Mouse (Mus musculus): ENCODE data around the gene Rab34.

Gene Rab34

DNA sequence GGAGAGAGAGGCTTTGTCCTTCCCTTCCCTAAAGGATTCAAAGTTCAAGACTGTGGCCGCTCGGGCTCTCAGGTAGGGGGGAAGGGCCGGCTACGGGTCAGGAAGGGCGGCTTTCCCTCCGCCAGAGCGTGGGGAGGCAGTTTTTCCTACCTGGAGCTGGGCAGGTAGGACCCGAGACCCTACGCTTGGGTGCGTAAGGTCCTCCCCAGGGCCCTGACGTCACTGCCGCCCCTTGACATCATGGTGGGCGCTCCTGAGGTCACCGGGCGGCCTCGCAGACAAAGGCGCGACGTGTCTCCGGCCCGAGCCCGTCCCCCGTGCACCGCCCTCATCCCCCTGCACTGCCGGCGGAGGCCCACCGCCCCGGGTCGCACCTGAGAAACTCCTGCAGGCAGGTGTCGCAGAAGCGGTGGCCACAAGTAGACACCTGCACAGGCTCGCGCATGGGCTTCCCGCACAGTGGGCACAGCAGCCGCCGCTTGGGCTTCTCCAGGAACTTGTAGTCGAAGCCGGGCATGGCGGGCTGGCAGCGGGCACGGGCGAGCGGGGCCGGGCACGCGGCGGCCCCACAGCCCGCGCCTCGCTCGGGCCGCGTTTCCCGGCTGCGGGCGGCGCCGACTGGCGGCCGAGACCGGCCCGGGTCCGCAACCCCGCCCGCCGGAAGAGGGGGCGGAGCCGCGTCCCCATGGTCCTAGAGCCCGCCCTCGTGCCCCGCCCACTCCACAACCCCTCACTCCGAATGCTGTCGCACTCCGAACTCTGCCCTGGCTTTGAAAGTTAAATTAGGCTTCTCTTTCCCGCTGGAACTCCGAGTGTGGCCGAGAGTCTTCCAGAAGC lies 23.1 kb upstream of the Rab34 start, which contains the start of gene Traf4:
TSS of gene Traf4 (minus strand) at position 666 of the 837 bp plus-strand sequence.
- peak; percentile 86 to 90 for DNase-seq (ENCODE audit: low spot score in 2 of 2)

DNA sequence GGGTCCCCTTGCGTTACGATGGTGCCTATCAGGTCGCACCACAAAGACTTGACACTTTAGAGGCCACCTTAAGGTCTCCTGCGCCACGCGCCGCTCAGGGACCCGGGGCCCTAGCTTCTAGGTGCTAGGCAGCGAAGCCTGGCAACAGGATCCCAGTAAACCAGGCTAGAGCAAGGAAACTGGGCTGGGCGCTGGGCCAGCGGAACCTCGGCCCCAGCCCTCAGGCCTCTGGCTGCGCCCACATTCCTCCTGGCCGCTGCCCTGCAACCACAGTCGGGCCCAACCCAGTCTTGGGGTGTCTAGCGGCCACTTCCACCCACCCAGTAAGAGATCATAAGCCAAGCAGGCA lies 22.5 kb upstream of the Rab34 start:
- no peak for DNase-seq (ENCODE audit: low spot score in 2 of 2)

DNA sequence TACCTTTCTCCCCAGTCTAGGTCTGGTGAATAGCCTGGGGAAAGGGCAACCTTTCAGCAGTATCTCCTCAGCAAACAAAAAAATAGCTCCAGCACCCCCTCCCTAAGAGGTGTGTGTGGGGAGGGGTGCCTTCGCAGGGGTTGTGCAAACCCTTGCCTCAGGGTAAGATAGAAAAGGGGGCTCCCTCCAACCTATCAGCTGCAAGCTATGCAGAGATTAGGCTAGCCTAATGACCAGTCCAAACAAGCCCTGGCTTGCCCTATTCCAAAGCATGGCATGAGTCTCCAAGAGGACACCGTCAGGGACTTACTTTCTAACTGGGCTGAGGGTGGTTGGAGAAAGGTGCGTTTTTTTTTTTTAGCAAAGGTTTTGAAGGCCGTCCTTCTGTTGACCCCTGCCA lies 22.1 kb upstream of the Rab34 start:
- no peak for DNase-seq (ENCODE audit: low spot score in 2 of 2)

DNA sequence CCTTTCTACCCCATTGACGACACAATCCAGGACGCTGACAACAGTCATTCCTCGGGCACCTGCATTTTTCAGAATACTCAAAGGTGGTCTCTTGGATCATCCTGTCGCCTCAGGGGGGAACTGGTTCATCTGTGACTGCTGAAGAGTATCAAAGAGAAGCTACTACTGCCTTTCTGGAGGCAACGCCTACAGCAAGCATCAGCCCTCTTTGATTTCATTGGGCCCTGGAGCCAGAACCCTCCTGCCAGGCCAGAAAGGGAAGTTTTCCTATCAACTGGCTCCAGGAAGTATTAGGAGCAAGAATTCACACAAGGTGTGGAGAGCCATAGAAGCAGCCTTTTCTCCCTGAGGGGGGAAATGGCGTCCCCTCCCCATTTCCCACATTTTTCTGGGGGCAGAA lies 21.6 kb upstream of the Rab34 start:
- DNase-seq (ENCODE audit: low spot score in 2 of 2), result no peak

DNA sequence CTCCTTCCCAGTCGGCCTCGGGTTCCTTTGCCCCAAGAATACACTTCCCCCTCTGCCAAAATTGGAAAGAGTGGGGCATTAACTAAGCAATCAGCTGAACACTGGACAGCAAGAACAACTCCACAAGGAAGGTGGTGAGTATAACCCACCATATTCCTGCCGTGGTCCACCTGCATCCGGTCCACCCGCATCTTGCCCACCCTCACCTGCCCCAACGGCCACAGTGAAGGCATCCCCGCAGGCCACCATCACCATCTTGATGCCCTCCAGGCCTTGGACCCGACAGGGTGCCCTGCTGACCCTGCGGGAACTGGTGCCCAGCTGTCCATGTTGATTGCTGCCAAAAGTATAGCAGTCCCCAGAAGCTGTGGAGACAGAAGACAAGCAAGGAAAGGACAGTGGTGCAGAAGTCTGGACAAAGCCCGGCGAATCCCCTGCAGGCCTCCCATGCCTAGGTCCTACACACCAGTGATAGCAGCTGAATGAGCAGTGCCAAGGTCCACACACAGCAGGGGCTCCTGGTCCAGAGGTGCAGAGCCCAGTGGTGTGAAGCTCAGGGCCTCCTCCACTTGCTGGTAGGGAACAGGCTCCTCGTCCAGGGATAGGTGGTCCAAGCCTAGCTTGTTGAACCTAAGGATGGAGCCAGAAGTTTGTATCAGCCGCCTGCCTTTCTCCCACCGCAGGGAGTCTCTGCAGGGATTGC lies 20.8 kb upstream of the Rab34 start:
- no peak for DNase-seq (ENCODE audit: low spot score in 2 of 2)

DNA sequence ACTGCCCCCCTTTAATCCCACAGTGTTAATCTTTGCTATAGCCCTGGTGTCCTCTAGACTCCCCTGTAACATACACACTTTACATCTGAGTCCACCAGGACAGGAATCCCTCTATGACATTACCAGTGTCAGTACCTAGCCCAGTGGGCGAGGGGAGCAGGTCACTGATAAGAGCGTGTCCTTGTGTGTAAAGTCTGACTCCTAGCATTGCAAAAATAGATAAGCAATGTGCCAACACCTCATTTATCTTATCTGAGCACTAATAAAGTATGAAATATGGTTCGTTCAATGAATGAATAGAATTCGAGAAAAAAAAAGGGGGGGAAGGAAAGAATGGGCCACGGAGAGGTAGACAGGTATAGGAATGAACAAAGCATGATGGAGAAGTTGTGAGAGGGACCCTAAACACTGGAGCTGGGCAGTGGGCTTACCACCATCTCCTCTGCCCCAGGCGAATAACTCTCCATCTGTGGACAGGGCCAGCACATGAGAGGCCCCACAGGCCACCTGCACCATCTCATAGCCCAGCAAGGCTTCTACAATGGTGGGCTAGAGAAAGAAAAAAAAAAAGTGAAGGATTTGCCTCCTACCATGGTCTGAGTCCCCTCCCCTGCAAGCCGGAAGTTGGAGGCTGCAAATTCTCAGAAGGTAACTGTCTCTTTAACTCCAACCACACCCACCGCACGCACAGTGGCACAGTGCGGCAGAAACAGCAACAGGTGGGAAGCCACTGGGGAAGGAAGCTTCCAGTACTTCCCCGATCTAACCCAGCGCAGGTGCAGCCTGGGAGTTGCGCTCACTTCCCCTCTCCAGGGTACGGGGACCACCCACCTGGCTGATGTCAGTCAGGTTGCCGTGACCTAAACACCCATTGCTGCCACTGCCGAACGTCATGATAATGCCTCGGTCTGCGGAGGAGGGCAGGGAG lies 19.4 kb upstream of the Rab34 start:
- peak in 1 of 2 experiments; percentile 75 for DNase-seq (ENCODE audit: low spot score in 2 of 2)

DNA sequence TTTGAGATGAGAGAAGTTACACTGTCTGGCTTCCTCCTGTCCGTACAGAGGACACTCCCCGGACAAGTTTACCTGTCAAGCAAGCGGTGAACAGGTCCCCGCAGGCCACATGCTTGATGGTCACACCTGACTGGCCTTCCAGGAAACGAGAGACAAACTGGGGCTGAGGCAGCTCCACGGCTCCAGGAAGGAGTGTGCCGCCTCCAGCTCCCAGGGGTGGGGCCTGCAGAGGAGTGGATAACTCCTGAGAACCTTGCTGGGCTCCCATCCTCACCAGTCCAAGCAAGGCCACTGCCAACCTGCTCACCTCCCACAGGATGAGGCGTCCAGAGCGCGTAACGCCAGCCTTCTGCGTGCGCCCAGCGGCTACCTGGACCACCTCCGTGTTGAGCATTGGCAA lies 17.9 kb upstream of the Rab34 start:
- no peak for DNase-seq (ENCODE audit: low spot score in 2 of 2)

DNA sequence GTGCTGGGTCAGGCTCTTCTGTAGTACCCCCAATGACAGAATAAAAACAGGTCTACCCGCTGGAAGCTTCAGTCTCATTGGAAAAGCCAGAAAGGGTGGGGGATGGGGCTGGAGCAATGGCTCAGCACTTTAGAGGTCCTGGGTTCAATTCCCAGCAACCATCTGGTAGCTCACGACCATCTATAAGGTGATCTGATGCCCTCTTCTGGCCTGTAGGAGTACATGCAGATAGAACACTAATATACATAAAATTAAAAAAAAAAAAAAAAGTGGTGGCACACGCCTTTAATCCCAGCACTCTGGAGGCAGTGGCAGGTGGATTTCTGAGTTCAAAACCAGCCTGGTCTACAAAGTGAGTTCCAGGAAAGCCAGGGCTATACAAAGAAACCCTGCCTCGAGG lies 16.9 kb upstream of the Rab34 start:
- DNase-seq (ENCODE audit: low spot score in 2 of 2), result no peak

DNA sequence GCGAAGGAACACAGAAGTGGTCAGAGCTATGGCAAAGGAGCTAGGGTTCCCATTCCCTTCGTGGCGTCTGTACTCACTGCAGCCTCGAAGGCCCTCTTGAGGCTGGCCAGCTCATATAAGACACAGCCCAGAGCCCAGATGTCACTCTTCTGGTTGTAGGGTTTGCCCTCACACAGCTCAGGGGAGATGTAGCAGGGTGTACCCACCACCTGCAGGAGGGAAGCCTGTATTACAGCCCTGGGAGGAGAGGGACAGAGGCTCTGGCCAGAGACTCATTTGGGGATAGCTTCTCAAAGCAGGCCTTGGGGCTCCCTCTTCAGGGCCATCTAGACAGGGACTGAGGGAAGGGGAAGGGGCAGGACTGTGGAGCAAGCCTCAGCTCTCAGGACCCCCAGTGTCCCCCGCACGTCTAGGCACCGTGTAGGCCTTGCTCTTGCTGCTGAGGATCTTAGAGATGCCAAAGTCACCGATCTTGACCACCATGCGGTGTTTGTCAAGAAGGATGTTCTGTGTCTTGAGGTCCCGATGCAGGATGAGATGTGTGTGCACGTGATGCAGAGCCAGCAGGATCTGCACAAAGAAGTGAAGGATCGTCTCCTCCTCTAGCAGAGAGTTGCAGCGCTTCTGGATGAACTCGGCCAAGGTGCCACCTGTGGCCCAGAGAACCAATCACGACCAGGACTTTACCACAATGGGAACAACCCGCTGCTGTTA lies 16.0 kb upstream of the Rab34 start:
- peak; percentile 30 to 60 for DNase-seq (ENCODE audit: low spot score in 2 of 2)

DNA sequence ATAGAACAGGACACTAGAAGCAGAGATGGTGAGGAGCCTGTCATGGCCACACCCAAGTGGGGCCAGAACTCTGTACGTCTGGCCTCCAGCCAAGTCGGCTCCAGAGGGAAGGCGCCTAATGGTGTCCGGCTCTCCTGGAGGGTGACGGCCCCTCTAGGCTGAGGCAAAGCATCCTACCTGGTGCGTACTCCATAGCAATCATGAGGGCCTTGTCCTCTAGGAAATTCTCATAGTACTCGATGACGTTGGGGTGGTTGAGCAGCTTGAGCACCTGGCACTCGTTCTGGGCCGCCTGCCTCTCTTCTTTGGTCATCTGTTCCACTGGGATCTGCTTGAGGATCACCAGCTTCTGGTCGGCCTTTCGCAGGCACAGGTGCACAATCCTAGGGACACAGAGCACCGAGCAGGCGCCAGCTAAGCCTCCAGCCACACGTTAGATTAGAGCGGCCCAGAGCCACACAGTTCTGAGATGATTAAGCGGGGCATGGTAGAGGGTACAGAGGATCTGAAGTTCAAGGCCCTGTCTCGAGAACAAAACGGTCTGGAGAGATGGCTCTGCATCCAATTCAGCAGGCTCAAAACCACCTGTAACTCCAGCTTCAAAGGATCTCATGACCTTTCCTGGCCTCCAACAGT lies 15.4 kb upstream of the Rab34 start:
- DNase-seq (ENCODE audit: low spot score in 2 of 2), result peak; percentile 17 to 32

DNA sequence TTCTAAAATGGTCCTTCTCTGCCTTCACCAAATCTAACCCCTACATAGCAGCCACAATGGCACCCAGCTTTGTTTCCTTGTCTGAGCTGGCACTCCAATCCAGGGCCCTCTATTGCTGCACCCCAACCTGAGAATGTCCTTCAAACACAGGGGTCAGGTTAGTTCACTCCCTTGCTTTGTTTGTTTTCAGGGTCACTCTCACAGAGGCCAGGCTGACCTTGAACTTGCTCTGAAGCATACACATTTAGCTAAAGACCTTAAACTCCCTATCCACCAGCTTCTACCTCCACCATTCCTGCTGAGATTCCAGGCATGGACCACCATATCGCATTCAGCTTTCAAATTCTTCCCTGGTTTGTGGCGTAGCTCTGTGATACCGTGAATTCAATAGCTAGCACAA lies 13.7 kb upstream of the Rab34 start:
- DNase-seq (ENCODE audit: low spot score in 2 of 2), result peak in 1 of 2 experiments; percentile 12

DNA sequence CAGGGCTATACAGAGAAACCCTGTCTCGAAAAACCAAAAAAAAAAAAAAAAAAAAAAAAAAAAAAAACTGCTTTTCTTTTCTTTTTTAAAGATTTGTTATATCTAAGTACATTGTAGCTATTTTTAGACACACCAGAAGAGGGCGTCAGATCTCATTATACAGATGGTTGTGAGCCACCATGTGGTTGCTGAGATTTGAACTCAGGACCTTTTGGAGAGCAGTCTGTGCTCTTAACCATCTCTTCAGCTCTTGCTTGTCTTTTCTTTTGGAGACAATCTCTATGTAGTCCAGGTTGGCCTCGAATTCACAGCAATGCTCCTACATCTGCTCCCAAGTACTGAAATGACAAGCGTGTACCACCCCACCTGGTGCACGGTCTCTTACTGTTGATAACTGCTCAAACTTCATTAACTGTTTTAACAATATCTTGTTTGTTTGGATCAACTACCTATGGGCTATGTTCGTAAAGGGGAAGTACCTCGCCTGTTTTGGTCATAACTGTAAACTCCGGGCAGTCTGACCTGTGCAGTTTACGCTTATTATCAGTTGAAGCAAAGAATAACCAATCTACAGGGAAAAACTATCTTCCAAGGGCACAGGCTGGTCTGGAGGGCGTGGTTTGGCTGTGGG lies 12.3 kb upstream of the Rab34 start:
- DNase-seq (ENCODE audit: low spot score in 2 of 2), result no peak

DNA sequence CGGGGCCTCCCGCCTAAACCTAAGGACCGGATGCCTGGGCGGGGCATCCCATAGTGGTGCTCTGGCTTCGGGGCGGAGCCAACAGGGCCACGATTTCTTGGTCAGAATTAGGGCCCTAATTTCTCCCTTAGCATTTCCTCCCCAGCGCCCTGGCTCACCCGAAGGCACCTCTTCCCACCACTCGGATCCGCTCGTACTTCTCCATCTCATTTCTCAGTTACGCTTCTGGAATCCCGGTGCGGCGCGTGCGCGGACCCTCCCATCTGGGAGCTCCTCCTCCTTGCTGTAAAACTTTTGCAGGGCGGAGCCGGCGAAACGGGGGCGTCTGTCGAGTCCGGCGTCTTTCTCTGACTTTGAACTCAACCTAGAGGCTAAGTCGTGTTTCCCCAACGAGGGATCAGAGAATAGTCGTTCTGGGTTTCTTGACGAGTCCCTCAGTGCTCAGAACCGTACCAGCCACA lies 11.8 kb upstream of the Rab34 start, which contains the start of the genes Nek8 and Tlcd1:
TSS of gene Nek8 (minus strand) at position 274 of the 461 bp plus-strand sequence.
TSS of gene Tlcd1 (plus strand) at position 310 of the 461 bp plus-strand sequence.
- DNase-seq (ENCODE audit: low spot score in 2 of 2), result peak; percentile 95 to 97

DNA sequence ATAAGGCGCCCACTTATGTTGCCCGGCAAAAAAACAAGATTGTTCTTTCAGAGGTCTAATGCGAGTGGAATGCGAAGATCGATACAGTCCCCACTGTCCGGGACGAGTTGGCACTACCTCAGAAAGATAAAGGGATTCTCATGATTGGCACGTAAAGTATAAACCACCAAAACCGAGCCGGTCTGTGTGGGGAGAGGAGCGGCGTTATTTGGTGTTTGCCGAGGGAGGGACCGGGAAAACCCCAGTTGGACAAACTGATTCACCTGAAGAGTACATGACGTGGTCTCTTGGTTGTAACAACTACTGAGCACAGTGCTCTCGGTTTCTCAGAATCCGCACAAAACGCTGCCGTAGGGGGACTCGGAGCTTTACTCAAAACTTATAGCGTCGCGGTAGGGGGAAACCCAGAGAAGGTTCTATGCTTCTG lies 11.3 kb upstream of the Rab34 start:
- DNase-seq (ENCODE audit: low spot score in 2 of 2), result peak in 1 of 2 experiments; percentile 47

DNA sequence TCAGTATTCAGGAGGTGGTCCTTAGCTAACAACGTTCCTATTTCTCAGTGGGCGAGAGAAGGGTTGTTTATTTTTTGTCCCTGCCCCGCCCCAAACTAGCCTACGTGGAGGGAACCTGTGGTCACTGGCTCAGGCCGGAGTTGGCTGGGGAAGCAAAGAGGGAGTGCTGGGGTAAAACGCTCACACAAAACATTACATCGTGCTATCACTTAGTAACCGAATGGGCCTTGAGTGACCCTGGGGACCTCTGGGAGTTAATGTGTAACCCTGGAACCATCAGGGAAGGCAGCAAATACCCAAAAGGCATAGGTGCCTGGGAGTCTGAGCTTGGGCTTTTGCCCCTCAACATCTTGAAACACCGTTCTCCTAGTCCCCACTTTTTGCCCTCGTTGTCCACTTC lies 10.8 kb upstream of the Rab34 start:
- DNase-seq (ENCODE audit: low spot score in 2 of 2), result peak in 1 of 2 experiments; percentile 76

DNA sequence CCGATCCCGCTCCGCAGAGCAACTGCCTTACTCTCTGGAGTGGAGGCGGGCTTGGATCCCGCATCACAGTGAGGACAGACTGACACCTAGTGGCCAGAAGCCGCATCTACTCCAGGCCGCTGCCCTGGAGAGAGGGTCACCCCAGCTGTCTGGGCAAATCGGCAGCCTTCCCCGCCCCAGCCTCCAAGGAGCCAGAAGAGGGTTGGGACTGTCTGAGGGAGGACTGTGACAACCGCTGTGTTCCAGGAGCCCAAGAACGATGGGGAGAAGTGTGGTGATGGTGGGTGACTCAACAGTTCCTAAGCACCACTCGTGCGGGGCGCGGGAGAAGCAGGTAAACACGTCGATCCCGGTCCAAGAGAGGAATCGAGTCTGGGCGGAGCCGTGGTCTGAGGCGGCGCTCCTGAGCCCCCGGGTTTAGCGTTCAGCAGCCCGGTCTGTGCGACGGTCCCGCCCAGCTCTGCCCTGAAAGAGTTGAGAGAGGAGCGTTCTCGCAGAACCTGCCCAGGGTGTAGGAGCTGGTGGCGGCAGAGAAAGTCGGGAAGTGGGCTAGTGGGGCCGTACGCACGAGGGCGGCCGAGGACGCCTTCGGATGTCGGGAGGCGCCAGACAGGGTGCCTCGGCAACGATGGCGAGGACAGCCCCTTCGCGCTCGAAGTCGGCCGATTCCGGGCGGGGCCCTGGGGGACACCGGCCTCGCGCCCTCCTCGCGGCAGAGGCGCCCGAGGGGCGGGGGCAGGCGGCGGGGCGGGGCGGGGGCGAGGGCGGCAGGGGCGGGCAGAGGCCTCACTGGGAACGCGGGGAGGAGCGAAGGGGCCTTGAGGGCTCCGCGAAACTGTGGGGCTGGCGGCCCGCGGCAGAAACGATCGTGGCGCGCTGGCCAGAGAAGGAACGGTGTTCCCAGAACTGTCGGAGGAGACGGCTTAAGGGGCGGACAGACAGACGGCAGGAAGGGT lies 10.0 kb upstream of the Rab34 start:
- peak; percentile 94 to 97 for DNase-seq (ENCODE audit: low spot score in 2 of 2)

DNA sequence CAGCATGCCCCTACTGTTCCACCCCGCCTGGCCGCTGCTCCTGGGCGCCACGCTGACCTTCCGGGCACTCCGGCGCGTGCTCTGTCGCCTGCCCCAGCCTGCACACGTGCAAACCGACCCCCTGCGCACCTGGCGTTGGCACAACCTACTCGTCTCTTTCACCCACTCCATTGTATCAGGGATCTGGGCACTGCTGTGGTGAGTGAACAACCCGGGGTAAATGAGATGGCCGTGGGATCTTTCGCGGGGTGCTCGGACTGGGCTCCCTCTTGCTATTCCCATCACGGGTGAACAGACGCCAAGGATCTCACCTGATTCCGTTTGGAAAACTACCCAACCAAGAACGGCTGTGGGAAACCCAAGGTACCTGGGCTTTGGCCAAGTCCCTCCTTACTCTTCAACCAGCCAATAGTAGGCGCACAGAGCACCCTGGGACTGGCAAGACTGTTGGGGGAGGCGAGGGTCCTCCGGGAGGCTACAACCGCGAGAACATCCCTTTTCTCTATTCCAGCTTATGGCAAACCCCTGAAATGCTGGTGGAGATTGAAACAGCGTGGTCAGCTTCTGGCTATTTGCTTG lies 9.3 kb upstream of the Rab34 start:
- DNase-seq (ENCODE audit: low spot score in 2 of 2), result peak; percentile 63 to 71

DNA sequence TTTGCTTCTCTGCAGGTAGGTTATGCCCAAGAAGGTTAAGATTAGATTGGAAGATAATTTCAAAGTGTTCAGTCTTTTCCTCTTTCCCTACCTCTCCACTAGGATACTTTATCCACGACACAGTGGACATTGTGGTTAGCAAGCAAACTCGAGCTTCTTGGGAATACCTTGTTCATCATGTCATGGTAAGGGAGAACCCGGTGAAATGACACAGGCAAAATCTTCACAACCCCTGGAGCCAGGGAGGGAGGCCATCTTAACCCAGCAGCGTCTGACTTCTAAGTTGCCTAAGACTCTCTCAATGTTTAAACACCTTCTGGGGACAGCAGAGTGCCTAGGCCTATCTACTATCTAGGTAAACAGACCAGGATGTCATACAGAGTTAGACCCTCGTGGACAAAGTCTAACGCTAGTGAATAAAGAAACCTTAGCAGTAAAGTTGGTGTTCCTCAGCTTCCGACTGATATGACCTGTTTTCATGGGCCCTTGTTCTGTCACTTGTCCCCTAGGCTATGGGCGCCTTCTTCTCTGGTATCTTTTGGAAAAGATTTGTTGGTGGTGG lies 8.7 kb upstream of the Rab34 start:
- DNase-seq (ENCODE audit: low spot score in 2 of 2), result no peak

Measured in spleen, postnatal 10 days (tissue).